Mouse (Mus musculus) left cerebral cortex, postnatal 4 days (tissue): ENCODE measurements around the gene Gm45618. TPM values are rescaled to one million over a fixed set of nuclear protein-coding genes. Genes with fewer than 3 reads are reported as not detected.

Experiments used
- DNase-seq: peaks from one replicate; pipeline ENCODE4 v3.0.0-alpha.2; 2022
- intact Hi-C: fragments of 180-260 bp; cut with DNase I; formaldehyde crosslinking; loops from one replicate; pipeline ENCODE4 v1.15.1; 2025
- total RNA-seq, 2 experiments: library from RNA; stranded (reverse); gene quantifications; 2 replicates each; pipeline ENCODE4 v1.2.3; 2021

Gene Gm45618
- total RNA-seq, 2 experiments from 2014 or later: not detected

DNA sequence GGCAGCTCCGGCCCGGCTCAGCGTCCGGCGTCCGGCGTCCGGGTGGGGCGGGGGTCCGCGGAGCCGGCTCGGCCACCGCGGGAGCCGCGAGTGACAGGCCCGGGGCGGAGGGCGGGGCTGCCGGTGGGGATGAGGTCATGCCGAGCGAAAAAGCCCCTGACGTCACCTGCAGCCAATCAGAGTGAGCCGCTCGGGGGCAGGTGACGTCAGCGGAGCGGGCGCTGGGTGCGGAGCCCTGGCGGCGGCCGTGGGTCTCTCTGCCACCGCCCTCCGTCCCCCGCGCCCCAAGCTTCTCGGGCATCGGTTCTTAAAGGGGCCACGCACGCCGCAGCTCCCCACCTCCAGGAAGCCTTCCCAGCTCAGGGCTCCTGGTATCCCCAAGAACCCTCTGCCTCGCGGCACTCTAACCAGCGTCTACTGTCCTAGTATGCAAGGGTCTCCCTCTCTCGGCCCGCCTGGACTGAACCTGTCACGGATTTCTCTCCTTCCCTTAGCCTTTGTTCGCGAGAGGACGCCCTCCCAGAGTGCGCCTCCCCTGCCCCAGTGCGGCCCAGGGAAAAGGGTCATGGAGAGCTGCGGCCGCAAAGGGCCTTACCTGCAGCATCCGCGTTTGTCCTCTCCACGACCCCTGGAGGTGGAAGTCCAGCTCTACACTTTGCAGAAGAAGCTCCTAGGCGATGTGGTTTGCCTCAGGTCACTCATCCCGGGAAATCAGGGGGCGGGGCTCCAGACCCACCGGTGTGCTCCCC, 25.2 kb downstream of the Gm45618 start, which contains the start of gene Dusp8:
Dusp8 (minus strand) TSS at position 661 of the 749 bp plus-strand sequence.
- intact Hi-C loops: no loop called here
- peak; percentile 96 for DNase-seq

- intact Hi-C loops: no loop called here
- peak; percentile 49 for DNase-seq
Measured at GRCm38 (mm10) chr7:142094301-142095143, 26.0 kb downstream of the Gm45618 start.

DNA sequence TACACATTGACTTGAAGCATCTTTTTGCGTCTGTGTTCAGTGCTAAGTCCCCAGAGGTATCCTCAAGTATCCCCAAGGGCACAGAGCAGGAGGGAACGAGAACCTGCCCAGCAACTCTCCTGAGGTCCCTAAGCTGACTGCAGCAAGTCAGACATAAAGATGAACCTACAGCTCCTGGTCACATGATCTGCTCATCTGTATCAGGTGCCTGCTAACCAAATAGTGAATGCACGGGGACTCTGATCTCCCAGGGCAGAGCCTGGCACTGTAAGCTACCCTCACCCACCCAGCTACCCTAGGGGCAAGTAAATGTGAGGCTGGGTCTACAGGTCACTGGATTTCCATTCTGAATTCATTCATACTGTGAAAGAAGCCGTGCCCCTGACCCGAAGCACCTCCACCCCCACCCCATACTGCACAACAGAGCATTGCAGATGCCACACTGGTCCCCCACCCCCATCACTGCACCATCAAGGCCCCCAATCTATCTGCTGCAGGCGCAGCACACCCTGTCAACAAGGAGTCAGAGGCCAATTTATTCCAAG, 26.8 kb downstream of the Gm45618 start:
- intact Hi-C loops: no loop called here
- DNase-seq: no peak

GRCm38 (mm10) chr7:142092991-142093390, 27.5 kb downstream of the Gm45618 start:
- DNase-seq: no peak
- intact Hi-C loops: no loop called here

DNA sequence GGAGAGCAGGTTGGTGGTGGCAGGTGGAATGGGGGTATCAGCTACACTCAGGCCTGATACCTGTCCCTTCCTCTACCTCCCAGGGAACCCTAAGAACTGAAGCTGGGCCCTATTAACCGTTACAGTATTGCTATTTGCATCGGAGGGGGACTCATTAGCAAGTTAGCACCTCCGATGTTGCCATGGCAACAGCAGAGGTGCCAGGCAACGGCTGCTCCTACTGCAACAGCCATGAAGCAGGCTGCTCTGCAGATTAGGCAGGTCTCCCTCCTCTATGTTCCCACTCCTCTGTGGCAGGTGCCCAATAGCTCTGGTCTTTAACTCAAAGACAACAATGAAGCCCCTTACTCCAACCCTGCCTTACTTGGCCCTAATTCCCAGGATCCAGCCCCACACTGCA, 28.7 kb downstream of the Gm45618 start:
- DNase-seq: peak; percentile 55
- intact Hi-C loops: no loop called here

GRCm38 (mm10) chr7:142089648-142090447, 30.7 kb downstream of the Gm45618 start:
- DNase-seq: peak; percentile 19
- intact Hi-C loops: no loop called here

DNA sequence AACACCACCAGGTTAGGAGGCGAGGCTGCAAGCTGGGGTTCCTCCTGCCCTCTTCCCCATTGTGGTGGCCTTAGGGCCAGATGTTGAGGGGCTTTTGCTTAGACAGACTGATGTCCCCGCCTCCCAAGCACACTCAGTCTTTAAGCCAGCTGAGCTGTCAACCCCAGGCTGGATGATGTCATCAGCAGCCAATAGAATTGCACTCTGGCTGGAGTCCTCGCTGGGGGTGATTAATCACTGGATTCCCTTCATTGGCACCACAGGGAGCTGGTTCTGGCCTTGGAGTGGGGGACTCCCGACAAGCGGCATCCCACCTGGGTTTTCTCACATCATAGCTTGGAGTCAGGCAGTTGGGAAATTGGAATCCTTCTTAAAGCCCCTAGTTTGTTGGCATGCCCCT, 31.6 kb downstream of the Gm45618 start:
- intact Hi-C loops: no loop called here
- peak; percentile 43 for DNase-seq

GRCm38 (mm10) chr7:142087069-142087652, 33.4 kb downstream of the Gm45618 start:
- no peak for DNase-seq
- intact Hi-C loops: no loop called here

- no peak for DNase-seq
- intact Hi-C loops: no loop called here
Measured at GRCm38 (mm10) chr7:142086159-142086905, 34.2 kb downstream of the Gm45618 start.

DNA sequence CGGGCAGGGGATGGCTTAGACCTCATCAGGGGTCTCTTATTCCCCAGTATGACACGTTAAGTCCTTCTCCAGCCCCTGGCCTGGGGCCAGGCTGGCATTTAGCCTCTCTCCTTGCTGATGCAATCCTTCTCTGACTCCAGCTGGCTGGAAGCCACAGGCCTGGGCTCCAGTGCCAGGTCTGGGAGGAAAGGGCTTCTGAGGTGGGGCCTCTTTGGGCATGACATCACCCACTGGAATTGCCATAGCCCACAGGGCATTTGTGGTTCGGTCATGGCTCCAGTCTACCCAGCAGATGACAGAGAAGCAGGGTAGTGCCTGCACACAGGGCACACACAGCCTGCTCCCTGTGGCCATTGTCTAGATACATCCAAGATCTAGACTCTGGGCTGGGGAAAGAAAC, 35.7 kb downstream of the Gm45618 start:
- intact Hi-C loops: no loop called here

DNA sequence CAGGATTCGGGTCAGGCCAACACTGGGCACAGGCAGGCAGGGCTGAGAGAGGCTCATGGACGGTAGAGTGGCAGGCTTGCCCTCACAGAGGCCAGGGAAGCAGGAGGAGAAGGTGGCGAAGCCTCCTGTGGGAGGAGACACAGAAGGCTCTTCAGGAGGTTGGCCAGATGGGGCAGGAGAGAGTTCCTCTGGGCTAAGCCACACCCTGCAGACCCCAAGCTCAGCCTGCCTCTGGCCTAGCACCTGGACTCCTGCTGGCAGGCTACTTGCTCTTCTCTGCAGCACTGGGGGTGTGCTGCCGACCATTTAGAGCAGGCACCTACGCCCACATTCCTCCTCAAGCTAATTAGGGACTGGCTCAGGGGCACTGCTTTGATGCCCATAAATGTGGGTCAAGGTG, 36.1 kb downstream of the Gm45618 start:
- DNase-seq: no peak
- intact Hi-C loops: no loop called here

More for the DNA sequence above, 35.7 kb downstream of the Gm45618 start:
- peak; percentile 97 for DNase-seq

DNA sequence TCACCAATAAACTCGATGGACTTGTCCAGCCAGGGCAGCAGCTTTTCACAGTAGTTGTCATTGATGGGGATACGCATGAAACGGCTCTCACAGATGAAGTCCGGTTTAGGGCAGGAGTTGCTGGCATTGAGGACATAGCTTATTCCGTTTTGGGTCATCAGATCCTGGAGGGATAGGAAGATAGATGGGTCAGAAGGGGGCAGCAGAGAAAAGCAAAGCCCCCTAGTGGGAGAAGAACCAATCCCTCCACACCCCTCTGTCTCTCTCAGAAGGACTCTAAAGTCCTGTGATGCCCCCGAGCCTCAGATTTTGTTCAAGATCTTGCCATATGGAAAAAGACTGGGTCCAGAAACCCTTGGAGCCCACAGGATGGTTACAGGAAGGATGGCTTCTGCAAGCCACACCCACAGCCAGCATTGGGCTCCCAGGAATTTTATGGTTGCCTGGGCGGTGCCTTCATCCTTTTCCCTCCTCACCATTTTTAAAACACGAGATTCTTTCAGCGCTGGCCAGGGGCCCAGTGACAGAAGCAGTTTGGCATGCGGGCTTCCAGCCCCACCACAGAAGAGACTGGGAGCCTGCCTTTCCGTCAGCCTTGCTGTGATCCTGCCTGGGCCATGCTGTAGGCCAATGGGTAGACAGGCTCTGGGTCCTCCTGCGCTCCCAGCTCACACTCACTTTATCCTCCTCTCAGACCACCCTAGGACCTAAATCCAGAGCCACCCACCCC, 36.8 kb downstream of the Gm45618 start:
- intact Hi-C loops: no loop called here
- DNase-seq: no peak

DNA sequence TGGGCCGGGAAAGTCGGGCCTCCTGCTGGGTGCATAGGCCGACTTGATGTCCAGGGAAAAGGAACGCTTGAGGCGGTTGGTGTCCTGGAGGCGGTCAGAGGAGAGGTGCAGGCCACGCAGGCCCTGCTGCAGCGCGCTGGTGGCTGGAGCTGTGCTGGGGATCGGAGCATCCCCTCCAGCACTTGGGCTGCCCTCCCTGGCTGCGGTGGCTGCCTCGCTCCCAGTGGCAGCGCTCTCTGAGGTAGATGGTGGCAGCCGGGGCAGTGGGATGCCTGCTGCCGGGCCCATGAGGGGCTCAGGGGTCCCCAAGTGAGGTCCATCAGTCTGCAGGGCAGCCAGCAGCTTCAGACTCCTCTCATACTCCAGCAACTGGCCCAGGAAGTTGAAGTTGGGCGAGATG, 37.9 kb downstream of the Gm45618 start:
- intact Hi-C loops: no loop called here

DNA sequence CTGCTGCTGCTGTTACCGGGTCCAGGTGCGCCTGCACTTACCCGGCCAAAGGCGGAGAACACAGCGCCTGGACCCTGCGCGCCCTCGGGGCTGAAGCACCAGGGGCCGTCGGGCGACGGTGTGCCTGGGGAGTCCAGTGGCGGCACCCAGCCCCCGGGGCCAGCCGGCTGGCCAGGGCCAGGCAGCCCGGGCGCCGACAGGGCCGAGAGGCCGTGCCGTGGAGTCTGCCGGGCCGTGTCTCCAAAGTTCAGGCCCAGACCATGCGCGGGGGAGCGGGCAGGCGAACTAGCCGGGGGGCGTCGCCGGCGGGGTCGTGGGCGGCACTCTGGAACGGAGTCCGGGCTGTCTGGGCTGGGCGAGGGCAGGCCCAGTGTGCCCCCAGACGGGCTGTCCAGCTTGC, 38.4 kb downstream of the Gm45618 start:
- DNase-seq: no peak

More for the DNA sequence above, 37.9 kb downstream of the Gm45618 start:
- no peak for DNase-seq

GRCm38 (mm10) chr7:142081736-142082135, 38.8 kb downstream of the Gm45618 start:
- intact Hi-C loops: no loop called here

More for the DNA sequence above, 38.4 kb downstream of the Gm45618 start:
- intact Hi-C loops: no loop called here

GRCm38 (mm10) chr7:142080876-142081275, 39.7 kb downstream of the Gm45618 start:
- no peak for DNase-seq
- intact Hi-C loops: no loop called here

More at GRCm38 (mm10) chr7:142081736-142082135, 38.8 kb downstream of the Gm45618 start:
- peak; percentile 36 for DNase-seq

- intact Hi-C loops: no loop called here
- DNase-seq: no peak
Measured at GRCm38 (mm10) chr7:142079365-142079764, 41.2 kb downstream of the Gm45618 start.

- DNase-seq: no peak
- intact Hi-C loops: no loop called here
Measured at GRCm38 (mm10) chr7:142077138-142077537, 43.4 kb downstream of the Gm45618 start.
